ENCODE assay signal across 15 mouse cellular contexts in genomic region chr10:38449263-38449662, GRCm38 (mm10).
"Had no signal": no experiment of that assay in that cellular context is flagged by ENCODE, and none has a peak within 500 bp of the region (broad histone marks: within the 10 kb centered on the region; RNA-seq: fewer than 3 reads in every experiment).

No protein-coding gene starts in this region.

- H3K4me2 ChIP-seq: neural tube, embryonic 12.5 days; neural tube, embryonic 13.5 days; stomach, embryonic 15.5 days had no signal

- H3K4me3 ChIP-seq: neural tube, embryonic 12.5 days; neural tube, embryonic 13.5 days; stomach, embryonic 15.5 days had no signal

- H3K27me3 ChIP-seq: neural tube, embryonic 12.5 days; neural tube, embryonic 13.5 days; stomach, embryonic 15.5 days had no signal

- H3K27ac ChIP-seq: neural tube, embryonic 12.5 days; neural tube, embryonic 13.5 days; stomach, embryonic 15.5 days; stomach, postnatal 0 days had no signal

- DNase-seq: retina, postnatal 1 day; right cerebral cortex, postnatal 14 days; right cerebral cortex, postnatal 25 days; right cerebral cortex, postnatal 4 days; spleen, adult 18-20 months; thymus, adult 18-20 months; thymus, adult 2 months; thymus, postnatal 14 days; thymus, postnatal 25 days; thymus, postnatal 36 days; thymus, postnatal 4 days had no signal

- H3K36me3 ChIP-seq: neural tube, embryonic 12.5 days; neural tube, embryonic 13.5 days; stomach, embryonic 15.5 days had no signal

- H3K9ac ChIP-seq: neural tube, embryonic 12.5 days; neural tube, embryonic 13.5 days; stomach, embryonic 15.5 days had no signal

- H3K4me1 ChIP-seq: neural tube, embryonic 12.5 days; neural tube, embryonic 13.5 days; stomach, embryonic 15.5 days had no signal

- H3K9me3 ChIP-seq: neural tube, embryonic 12.5 days; neural tube, embryonic 13.5 days; stomach, embryonic 15.5 days had no signal
